Mouse (Mus musculus) cerebellum, adult 2 months (tissue): ENCODE data around the gene Smad3.

Experiments
- CTCF ChIP-seq: fragments of 200-500 bp; IDR thresholded peaks from 2 replicates; pipeline ENCODE4 v1.5.1; 2011; ENCODE audit warnings: low read depth, mild to moderate bottlenecking, control low read depth, low read length, moderate library complexity, borderline replicate concordance; ENCODE audit not compliant: insufficient read depth
- POLR2A ChIP-seq: fragments of 200-500 bp; IDR thresholded peaks from 2 replicates; pipeline ENCODE4 v1.6.1; 2011; ENCODE audit warnings: low read length, control low read depth, borderline replicate concordance; ENCODE audit not compliant: insufficient read depth

DNA sequence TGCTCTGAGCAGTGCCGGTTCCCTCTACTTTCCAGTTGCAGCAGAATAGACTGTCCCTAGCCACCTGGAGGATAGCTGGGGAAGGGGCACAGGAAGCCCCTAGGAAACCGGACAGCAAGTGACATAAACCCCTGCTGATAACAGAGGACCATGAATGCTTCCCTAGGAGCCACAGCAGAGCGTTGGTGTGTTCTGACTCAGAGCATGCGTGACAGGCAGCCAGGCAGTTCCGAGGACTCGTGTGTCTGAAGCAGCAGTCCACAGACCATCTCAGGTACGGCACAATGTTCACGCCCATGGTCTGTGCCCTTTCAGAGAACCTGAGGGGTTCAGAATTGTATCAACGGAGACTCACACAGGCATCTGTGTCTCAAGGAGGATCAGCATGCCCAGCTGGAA, 109.3 kb downstream of the Smad3 start:
- TF ChIP-seq POLR2A: no peak
- no peak for TF ChIP-seq CTCF
